Mouse (Mus musculus): ENCODE measurements around the gene Pex10. TPM values are rescaled to one million over a fixed set of nuclear protein-coding genes. Genes with fewer than 3 reads are reported as not detected.

The Pex10 gene
- total and polyA plus RNA-seq, 3 experiments: 9.2 to 21.9 (median 15.6) TPM

DNA sequence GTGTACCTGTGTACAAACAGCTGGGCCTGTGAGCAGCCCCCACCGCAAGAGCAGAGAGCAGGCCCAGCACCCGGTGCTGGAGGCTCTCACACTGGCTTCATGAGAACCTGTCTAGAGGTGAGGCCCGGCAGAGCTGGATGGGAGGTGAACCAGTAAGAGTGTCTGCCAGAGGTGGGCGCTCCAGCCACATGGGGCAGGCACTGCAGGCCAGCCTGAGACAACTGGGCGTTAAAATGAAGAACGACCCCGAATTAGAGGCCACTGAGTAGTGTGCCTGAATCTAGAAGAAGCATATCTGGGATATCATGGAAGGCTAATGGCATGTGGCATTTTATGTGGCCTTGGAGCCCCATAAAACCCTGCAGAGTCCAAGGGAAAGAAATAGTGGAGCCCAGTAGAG, 53.2 kb downstream of the Pex10 start:
- in situ Hi-C loops (cut with MboI; ENCODE audit: low pct_ligation_motif_present, low pct_unique_long_range_greater_than_20kb, low sequenced_read_pairs): no loop called here
- peaks cover 0 to 39% of the 10 kb centered on the region in 2 experiments for H3K36me3 ChIP-seq (replicated peaks in 1 of 2; ENCODE audit: control insufficient read depth in 1 of 2, insufficient read depth in 1 of 2, low read length in 1 of 2)
- no peak overlapping the region for H3K4me2 ChIP-seq (ENCODE audit: insufficient read depth, low read depth, poor library complexity, severe bottlenecking)
- TF ChIP-seq RAD21 (IDR thresholded peaks at IDR 0.05; ENCODE audit: low read depth, low read length) (peak; percentile 27), MYC (IDR thresholded peaks at IDR 0.05; ENCODE audit: low read depth, low read length) (no peak), MAFK (IDR thresholded peaks at IDR 0.05; ENCODE audit: insufficient replicate concordance, low read length) (no peak), NRF1 (IDR thresholded peaks at IDR 0.05; ENCODE audit: low read depth, low read length) (no peak), CHD1 (IDR thresholded peaks at IDR 0.05; ENCODE audit: low read depth, low read length) (no peak), CTCF (conservative IDR thresholded peaks at IDR 0.05 in 1 of 2, IDR thresholded peaks at IDR 0.05 in 1 of 2; ENCODE audit: low read depth in 2 of 2, low read length in 2 of 2) (peak in 1 of 2 experiments; percentile 23; a peak in 1 of 4 replicates), ZNF384 (IDR thresholded peaks at IDR 0.05; ENCODE audit: low read depth, low read length) (no peak), HCFC1 (IDR thresholded peaks at IDR 0.05; ENCODE audit: low read depth, low read length) (no peak), SMC3 (IDR thresholded peaks at IDR 0.05; ENCODE audit: low read depth, low read length) (peak; percentile 21; the same call in 1 of the 2 replicates), EP300 (IDR thresholded peaks at IDR 0.05; ENCODE audit: low read length) (no peak)
- no peak overlapping the region for H3K27ac ChIP-seq (ENCODE audit: insufficient read depth, low read depth)
- no peaks in the 10 kb centered on the region for H3K79me2 ChIP-seq (replicated peaks; ENCODE audit: control insufficient read depth, extremely low read depth, insufficient read depth, poor library complexity, severe bottlenecking)
- no peaks in the 10 kb centered on the region for H3K27me3 ChIP-seq (replicated peaks)
- no peak overlapping the region for H3K9ac ChIP-seq (ENCODE audit: insufficient read depth, low read depth)
- dilution Hi-C loops (cut with MboI; ENCODE audit: extremely low pct_ligation_motif_present, extremely low pct_unique_long_range_greater_than_20kb, low sequenced_read_pairs): no loop called here
- H3K4me3 ChIP-seq (replicated peaks in 1 of 3; ENCODE audit: low read depth in 2 of 3, low read length in 2 of 3, poor library complexity in 1 of 3): no peak overlapping the region
- DNase-seq (ENCODE audit: extremely low read depth): no peak
- H3K9me3 ChIP-seq (replicated peaks; ENCODE audit: low read length): peaks cover 4% of the 10 kb centered on the region
- H3K4me1 ChIP-seq (ENCODE audit: control insufficient read depth in 1 of 2, insufficient read depth in 2 of 2): peaks cover 18 to 50% of the 10 kb centered on the region in 2 experiments

- H3K4me3 ChIP-seq (replicated peaks in 1 of 3; ENCODE audit: low read depth in 2 of 3, low read length in 2 of 3, poor library complexity in 1 of 3): no peak overlapping the region
- H3K9ac ChIP-seq (ENCODE audit: insufficient read depth, low read depth): no peak overlapping the region
- H3K79me2 ChIP-seq (replicated peaks; ENCODE audit: control insufficient read depth, extremely low read depth, insufficient read depth, poor library complexity, severe bottlenecking): no peaks in the 10 kb centered on the region
- no peak for DNase-seq (ENCODE audit: extremely low read depth)
- H3K27me3 ChIP-seq (replicated peaks): no peaks in the 10 kb centered on the region
- peaks cover 20 to 52% of the 10 kb centered on the region in 2 experiments for H3K4me1 ChIP-seq (ENCODE audit: control insufficient read depth in 1 of 2, insufficient read depth in 2 of 2)
- peaks cover 0 to 34% of the 10 kb centered on the region in 2 experiments for H3K36me3 ChIP-seq (replicated peaks in 1 of 2; ENCODE audit: control insufficient read depth in 1 of 2, insufficient read depth in 1 of 2, low read length in 1 of 2)
- peaks cover 4% of the 10 kb centered on the region for H3K9me3 ChIP-seq (replicated peaks; ENCODE audit: low read length)
- no peak overlapping the region for H3K4me2 ChIP-seq (ENCODE audit: insufficient read depth, low read depth, poor library complexity, severe bottlenecking)
- no peak overlapping the region for H3K27ac ChIP-seq (ENCODE audit: insufficient read depth, low read depth)
- dilution Hi-C loops (cut with MboI; ENCODE audit: extremely low pct_ligation_motif_present, extremely low pct_unique_long_range_greater_than_20kb, low sequenced_read_pairs) (no loop called here), in situ Hi-C loops (cut with MboI; ENCODE audit: low pct_ligation_motif_present, low pct_unique_long_range_greater_than_20kb, low sequenced_read_pairs) (no loop called here)
- TF ChIP-seq CHD1 (IDR thresholded peaks at IDR 0.05; ENCODE audit: low read depth, low read length) (no peak), MEF2A (IDR thresholded peaks at IDR 0.05; ENCODE audit: borderline replicate concordance, low read depth, low read length) (no peak), TBP (conservative IDR thresholded peaks at IDR 0.05; ENCODE audit: low read depth, low read length) (no peak)
These were observed 53.8 kb downstream of the Pex10 start for GRCm38 (mm10) chr4:155120583-155120982.

GRCm38 (mm10) chr4:155121222-155121621, 54.4 kb downstream of the Pex10 start:
- in situ Hi-C loops (cut with MboI; ENCODE audit: low pct_ligation_motif_present, low pct_unique_long_range_greater_than_20kb, low sequenced_read_pairs) (no loop called here), dilution Hi-C loops (cut with MboI; ENCODE audit: extremely low pct_ligation_motif_present, extremely low pct_unique_long_range_greater_than_20kb, low sequenced_read_pairs) (no loop called here)
- TF ChIP-seq JUND (conservative IDR thresholded peaks at IDR 0.05; ENCODE audit: low read depth, low read length) (no peak), POLR2AphosphoS2 (IDR thresholded peaks at IDR 0.05; ENCODE audit: low read depth, low read length) (no peak), MXI1 (IDR thresholded peaks at IDR 0.05; ENCODE audit: low read depth, low read length) (no peak), RAD21 (IDR thresholded peaks at IDR 0.05; ENCODE audit: low read depth, low read length) (no peak), MYC (IDR thresholded peaks at IDR 0.05; ENCODE audit: low read depth, low read length) (no peak), SMC3 (IDR thresholded peaks at IDR 0.05; ENCODE audit: low read depth, low read length) (no peak), E2F4 (IDR thresholded peaks at IDR 0.05; ENCODE audit: insufficient replicate concordance, low read depth, low read length) (no peak), ZMIZ1 (IDR thresholded peaks at IDR 0.05; ENCODE audit: low read depth, low read length) (no peak)
- Histone ChIP-seq H3K27ac (ENCODE audit: insufficient read depth, low read depth) (no peak overlapping the region), H3K4me2 (ENCODE audit: insufficient read depth, low read depth, poor library complexity, severe bottlenecking) (no peak overlapping the region), H3K79me2 (replicated peaks; ENCODE audit: control insufficient read depth, extremely low read depth, insufficient read depth, poor library complexity, severe bottlenecking) (no peaks in the 10 kb centered on the region), H3K4me3 (replicated peaks in 1 of 3; ENCODE audit: low read depth in 2 of 3, low read length in 2 of 3, poor library complexity in 1 of 3) (no peak overlapping the region), H3K9me3 (replicated peaks; ENCODE audit: low read length) (peaks cover 4% of the 10 kb centered on the region), H3K9ac (ENCODE audit: insufficient read depth, low read depth) (no peak overlapping the region), H3K36me3 (replicated peaks in 1 of 2; ENCODE audit: control insufficient read depth in 1 of 2, insufficient read depth in 1 of 2, low read length in 1 of 2) (peaks cover 0 to 28% of the 10 kb centered on the region in 2 experiments), H3K27me3 (replicated peaks) (no peaks in the 10 kb centered on the region), H3K4me1 (ENCODE audit: control insufficient read depth in 1 of 2, insufficient read depth in 2 of 2) (peaks cover 22 to 52% of the 10 kb centered on the region in 2 experiments)
- no peak for DNase-seq (ENCODE audit: extremely low read depth)
